Mouse (Mus musculus) cortical plate, adult 2 months (tissue): ENCODE results near the gene Man1a.

Experiments
- CTCF ChIP-seq: fragments of 200-500 bp; IDR thresholded peaks from 2 replicates; pipeline ENCODE4 v1.5.1; 2011; ENCODE audit warnings: mild to moderate bottlenecking, control low read depth, low read length; ENCODE audit not compliant: insufficient read depth; ENCODE audit errors: extremely low read depth
- POLR2A ChIP-seq: fragments of 200-500 bp; IDR thresholded peaks from 2 replicates; pipeline ENCODE4 v1.6.1; 2011; ENCODE audit warnings: mild to moderate bottlenecking, low read length, control low read depth; ENCODE audit not compliant: insufficient read depth; ENCODE audit errors: extremely low read depth

GRCm38 (mm10) chr10:54047885-54048284, 28.5 kb downstream of the Man1a start:
- no peak for TF ChIP-seq POLR2A
- no peak for TF ChIP-seq CTCF
